Mouse (Mus musculus): ENCODE data around the gene Tmem185b.

GRCm38 (mm10) chr1:119481205-119481932 is 44.6 kb upstream of the Tmem185b start:
- no peak for TF ChIP-seq GATA1 (IDR thresholded peaks at IDR 0.05; ENCODE audit: borderline replicate concordance, low read length)
- TF ChIP-seq FLI1 (IDR thresholded peaks at IDR 0.05; ENCODE audit: low read length) = no peak

All from megakaryocyte, embryonic 14.5 days (primary cell).